Mouse (Mus musculus): ENCODE measurements at regions not wholly inside any gene's neighbourhood (a gene's known extent, or its start where the extent isn't known, plus 50 kb on each side); places are given as distances from the start of the nearest gene placed in this dataset.

DNA sequence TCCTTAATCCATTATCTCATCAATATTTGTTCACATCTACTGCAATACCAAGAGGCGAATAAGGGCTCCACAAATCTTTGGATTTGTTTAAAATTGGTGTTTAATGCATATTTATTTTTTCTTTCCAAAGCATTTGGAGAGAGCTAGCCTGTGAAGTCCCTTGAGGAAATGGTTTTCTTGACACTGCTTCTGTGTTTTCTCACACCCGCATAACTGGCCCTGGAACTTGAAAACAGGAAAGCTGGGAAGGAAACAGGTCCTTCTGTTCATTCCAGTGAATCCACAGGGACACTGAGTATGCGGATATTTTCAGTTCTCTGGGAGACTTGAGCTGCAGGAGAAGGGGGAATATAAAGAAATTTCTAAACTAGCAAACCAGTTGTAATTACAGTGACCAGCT lies 413.6 kb downstream of the Hdgfl1 start:
- no peak overlapping the region for H3K4me2 ChIP-seq (ENCODE audit: low read depth)
- no peaks in the 10 kb centered on the region for H3K79me2 ChIP-seq (ENCODE audit: control insufficient read depth, insufficient read depth)
- no peak overlapping the region for H3K4me3 ChIP-seq
- no peaks in the 10 kb centered on the region for H3K27me3 ChIP-seq (ENCODE audit: control insufficient read depth, insufficient read depth, insufficient read length)
- H3K36me3 ChIP-seq (ENCODE audit: control insufficient read depth, insufficient read depth), result no peaks in the 10 kb centered on the region
- no peak for TF ChIP-seq CEBPB (IDR thresholded peaks at IDR 0.05; ENCODE audit: insufficient read depth, poor library complexity, severe bottlenecking)
- TF ChIP-seq MAX (IDR thresholded peaks at IDR 0.05; ENCODE audit: low read depth), result no peak
- no peak for TF ChIP-seq SRF (IDR thresholded peaks at IDR 0.05; ENCODE audit: control insufficient read depth, insufficient read length, low read depth)
- no peak for TF ChIP-seq MYOG (IDR thresholded peaks at IDR 0.05; ENCODE audit: control insufficient read depth in 1 of 3, insufficient read depth in 1 of 3, insufficient read length in 2 of 3, low read depth in 2 of 3)
- TF ChIP-seq TCF12 (IDR thresholded peaks at IDR 0.05; ENCODE audit: insufficient read depth, poor library complexity, severe bottlenecking), result no peak
- no peak for TF ChIP-seq POLR2A (IDR thresholded peaks at IDR 0.05; ENCODE audit: insufficient read length, low read depth)
- TF ChIP-seq USF1 (IDR thresholded peaks at IDR 0.05; ENCODE audit: low read depth), result no peak
- TF ChIP-seq E2F4 (IDR thresholded peaks at IDR 0.05; ENCODE audit: insufficient read depth), result no peak
- TF ChIP-seq MYOD1 (IDR thresholded peaks at IDR 0.05; ENCODE audit: control insufficient read depth in 1 of 3, insufficient read length in 2 of 3, low read depth in 2 of 3), result no peak
- no peak for TF ChIP-seq REST (IDR thresholded peaks at IDR 0.05; ENCODE audit: insufficient read depth, insufficient read length)
- no peak for TF ChIP-seq TCF3 (IDR thresholded peaks at IDR 0.05; ENCODE audit: insufficient read length, low read depth)
- no peak for TF ChIP-seq POLR2AphosphoS2 (IDR thresholded peaks at IDR 0.05; ENCODE audit: insufficient read length, low read depth)
- H3ac ChIP-seq (ENCODE audit: control insufficient read depth, insufficient read length), result no peak overlapping the region

- no peaks in the 10 kb centered on the region for H3K79me2 ChIP-seq (ENCODE audit: control insufficient read depth, insufficient read depth)
- no peaks in the 10 kb centered on the region for H3K36me3 ChIP-seq (ENCODE audit: control insufficient read depth, insufficient read depth)
- no peak overlapping the region for H3ac ChIP-seq (ENCODE audit: control insufficient read depth, insufficient read length)
- H3K4me3 ChIP-seq, result no peak overlapping the region
- H3K27me3 ChIP-seq (ENCODE audit: control insufficient read depth, insufficient read depth, insufficient read length), result no peaks in the 10 kb centered on the region
- no peak overlapping the region for H3K4me2 ChIP-seq (ENCODE audit: low read depth)
- TF ChIP-seq SRF (IDR thresholded peaks at IDR 0.05; ENCODE audit: control insufficient read depth, insufficient read length, low read depth) (no peak), POLR2AphosphoS2 (IDR thresholded peaks at IDR 0.05; ENCODE audit: insufficient read length, low read depth) (no peak), REST (IDR thresholded peaks at IDR 0.05; ENCODE audit: insufficient read depth, insufficient read length) (no peak), CEBPB (IDR thresholded peaks at IDR 0.05; ENCODE audit: insufficient read depth, poor library complexity, severe bottlenecking) (no peak), USF1 (IDR thresholded peaks at IDR 0.05; ENCODE audit: low read depth) (no peak), POLR2A (IDR thresholded peaks at IDR 0.05; ENCODE audit: insufficient read length, low read depth) (no peak), MYOD1 (IDR thresholded peaks at IDR 0.05; ENCODE audit: control insufficient read depth in 1 of 3, insufficient read length in 2 of 3, low read depth in 2 of 3) (no peak), E2F4 (IDR thresholded peaks at IDR 0.05; ENCODE audit: insufficient read depth) (no peak), MYOG (IDR thresholded peaks at IDR 0.05; ENCODE audit: control insufficient read depth in 1 of 3, insufficient read depth in 1 of 3, insufficient read length in 2 of 3, low read depth in 2 of 3) (no peak), TCF3 (IDR thresholded peaks at IDR 0.05; ENCODE audit: insufficient read length, low read depth) (no peak), TCF12 (IDR thresholded peaks at IDR 0.05; ENCODE audit: insufficient read depth, poor library complexity, severe bottlenecking) (no peak), MAX (IDR thresholded peaks at IDR 0.05; ENCODE audit: low read depth) (no peak)
These were observed 415.5 kb downstream of the Hdgfl1 start for GRCm38 (mm10) chr13:26354421-26354820.

DNA sequence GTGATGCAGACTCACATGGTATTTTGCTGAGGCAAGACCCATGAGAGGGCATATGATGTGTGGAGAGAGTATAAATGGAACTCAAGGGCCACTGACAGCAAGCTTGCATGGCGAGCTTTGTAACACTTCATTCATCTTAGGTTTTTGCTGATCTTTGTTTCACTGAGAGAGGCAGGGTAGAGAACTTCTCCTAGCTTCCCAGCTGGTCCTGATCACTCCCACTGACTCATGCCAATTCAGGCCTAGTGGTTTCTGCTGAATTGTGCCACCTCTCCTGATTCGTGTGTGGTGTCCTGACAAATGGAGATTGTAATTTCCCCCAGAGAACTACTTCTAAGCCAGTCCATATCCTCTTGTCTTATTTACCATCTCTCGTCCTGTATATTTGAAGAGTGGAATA lies 419.5 kb downstream of the Hdgfl1 start:
- Histone ChIP-seq H3ac (ENCODE audit: control insufficient read depth, insufficient read length) (no peak overlapping the region), H3K4me2 (ENCODE audit: low read depth) (no peak overlapping the region), H3K79me2 (ENCODE audit: control insufficient read depth, insufficient read depth) (no peaks in the 10 kb centered on the region), H3K36me3 (ENCODE audit: control insufficient read depth, insufficient read depth) (no peaks in the 10 kb centered on the region), H3K27me3 (ENCODE audit: control insufficient read depth, insufficient read depth, insufficient read length) (no peaks in the 10 kb centered on the region), H3K4me3 (no peak overlapping the region)
- TF ChIP-seq POLR2A (IDR thresholded peaks at IDR 0.05; ENCODE audit: insufficient read length, low read depth) (no peak), POLR2AphosphoS2 (IDR thresholded peaks at IDR 0.05; ENCODE audit: insufficient read length, low read depth) (no peak), MAX (IDR thresholded peaks at IDR 0.05; ENCODE audit: low read depth) (no peak), TCF12 (IDR thresholded peaks at IDR 0.05; ENCODE audit: insufficient read depth, poor library complexity, severe bottlenecking) (no peak), REST (IDR thresholded peaks at IDR 0.05; ENCODE audit: insufficient read depth, insufficient read length) (no peak), CEBPB (IDR thresholded peaks at IDR 0.05; ENCODE audit: insufficient read depth, poor library complexity, severe bottlenecking) (no peak), MYOD1 (IDR thresholded peaks at IDR 0.05; ENCODE audit: control insufficient read depth in 1 of 3, insufficient read length in 2 of 3, low read depth in 2 of 3) (no peak), SRF (IDR thresholded peaks at IDR 0.05; ENCODE audit: control insufficient read depth, insufficient read length, low read depth) (no peak), E2F4 (IDR thresholded peaks at IDR 0.05; ENCODE audit: insufficient read depth) (no peak), MYOG (IDR thresholded peaks at IDR 0.05; ENCODE audit: control insufficient read depth in 1 of 3, insufficient read depth in 1 of 3, insufficient read length in 2 of 3, low read depth in 2 of 3) (no peak)

- Histone ChIP-seq H3K27me3 (ENCODE audit: control insufficient read depth, insufficient read depth, insufficient read length) (no peaks in the 10 kb centered on the region), H3K4me2 (ENCODE audit: low read depth) (no peak overlapping the region), H3K79me2 (ENCODE audit: control insufficient read depth, insufficient read depth) (no peaks in the 10 kb centered on the region), H3K36me3 (ENCODE audit: control insufficient read depth, insufficient read depth) (no peaks in the 10 kb centered on the region), H3K4me3 (no peak overlapping the region), H3ac (ENCODE audit: control insufficient read depth, insufficient read length) (no peak overlapping the region)
- TF ChIP-seq REST (IDR thresholded peaks at IDR 0.05; ENCODE audit: insufficient read depth, insufficient read length), result no peak
- no peak for TF ChIP-seq TCF12 (IDR thresholded peaks at IDR 0.05; ENCODE audit: insufficient read depth, poor library complexity, severe bottlenecking)
- TF ChIP-seq CEBPB (IDR thresholded peaks at IDR 0.05; ENCODE audit: insufficient read depth, poor library complexity, severe bottlenecking), result peak; percentile 92
These were observed 431.2 kb downstream of the Hdgfl1 start for GRCm38 (mm10) chr13:26338795-26339194.

DNA sequence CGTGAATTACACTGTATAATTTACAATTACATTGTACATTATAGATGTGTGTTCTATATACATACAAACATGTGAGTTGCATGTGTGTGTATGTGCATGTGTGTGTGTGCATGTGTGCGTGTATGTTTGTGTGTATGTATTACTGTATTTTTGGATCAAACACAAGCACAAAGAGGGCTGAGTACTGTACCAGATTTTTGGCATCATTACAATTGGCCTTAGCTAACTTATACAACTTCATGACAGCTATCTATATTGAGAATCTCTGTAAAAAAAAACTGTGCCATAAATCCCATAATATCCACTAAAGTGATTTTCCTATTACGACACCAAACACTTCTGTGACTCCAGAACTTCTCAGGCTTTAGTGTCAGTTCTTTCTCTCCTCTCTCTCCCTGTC lies 444.9 kb downstream of the Hdgfl1 start:
- no peak overlapping the region for H3K4me3 ChIP-seq
- no peak for TF ChIP-seq POLR2A (IDR thresholded peaks at IDR 0.05; ENCODE audit: insufficient read length, low read depth)
- no peak for TF ChIP-seq USF1 (IDR thresholded peaks at IDR 0.05; ENCODE audit: low read depth)
- no peak overlapping the region for H3ac ChIP-seq (ENCODE audit: control insufficient read depth, insufficient read length)
- H3K27me3 ChIP-seq (ENCODE audit: control insufficient read depth, insufficient read depth, insufficient read length), result no peaks in the 10 kb centered on the region
- no peaks in the 10 kb centered on the region for H3K36me3 ChIP-seq (ENCODE audit: control insufficient read depth, insufficient read depth)
- no peak overlapping the region for H3K4me2 ChIP-seq (ENCODE audit: low read depth)
- H3K79me2 ChIP-seq (ENCODE audit: control insufficient read depth, insufficient read depth), result no peaks in the 10 kb centered on the region

All from myocyte (in vitro differentiated cells).